10 mouse cellular contexts compared by ENCODE assay signal in genomic region chr1:78189501-78190345, GRCm38 (mm10). TPM values are rescaled to one million over a fixed set of nuclear protein-coding genes. Genes with fewer than 3 reads are reported as not detected.
DNase-seq lines count a peak whose midpoint lies in the region; ATAC-seq lines count a peak whose summit lies in the region.
"Had no signal": no experiment of that assay in that cellular context is flagged by ENCODE, and none has a peak within 500 bp of the region (broad histone marks: within the 10 kb centered on the region; RNA-seq: fewer than 3 reads in every experiment).

No protein-coding gene starts in this region.

- no peak for DNase-seq in kidney, postnatal 10 days
- DNase-seq in embryo, embryonic 10 days (ENCODE audit: low spot score): peak; percentile 79
- no peak for DNase-seq in layer of hippocampus, postnatal 10 days (ENCODE audit: low spot score in 2 of 2)
- DNase-seq in gastrocnemius, postnatal 4 days (ENCODE audit: low spot score in 2 of 2): no peak
- DNase-seq in adrenal gland, adult (ENCODE audit: inconsistent age in 2 of 2, low spot score in 1 of 2): no peak

- WGBS in kidney, embryonic 16.5 days: under 1% methylated on average over 46 of the region's 47 CpGs
- under 1% methylated on average over 39 of the region's 47 CpGs for WGBS in hindbrain, embryonic 15.5 days
- WGBS in neural tube, embryonic 12.5 days: under 1% methylated on average over 47 of the region's 47 CpGs

- no peak overlapping the region for H3K9ac ChIP-seq in kidney, embryonic 16.5 days (replicated peaks; ENCODE audit: low read length)
- H3K9ac ChIP-seq in hindbrain, embryonic 15.5 days: 0 out of 2 replicates have a peak overlapping the region, but pooled peaks have one; percentile 22
- H3K9ac ChIP-seq in neural tube, embryonic 12.5 days: peak overlapping the region; percentile 73

- no peaks in the 10 kb centered on the region for H3K9me3 ChIP-seq in kidney, embryonic 16.5 days (ENCODE audit: low read length)
- no peaks in the 10 kb centered on the region for H3K9me3 ChIP-seq in hindbrain, embryonic 15.5 days
- no peaks in the 10 kb centered on the region for H3K9me3 ChIP-seq in neural tube, embryonic 12.5 days

- H3K36me3 ChIP-seq in kidney, embryonic 16.5 days (ENCODE audit: insufficient read depth, low read length): no peaks in the 10 kb centered on the region
- no peaks in the 10 kb centered on the region for H3K36me3 ChIP-seq in hindbrain, embryonic 15.5 days
- no peaks in the 10 kb centered on the region for H3K36me3 ChIP-seq in neural tube, embryonic 12.5 days

- H3K4me3 ChIP-seq in kidney, embryonic 16.5 days (ENCODE audit: low read length): peak overlapping the region; percentile 24
- peak overlapping the region; percentile 41 for H3K4me3 ChIP-seq in hindbrain, embryonic 15.5 days
- H3K4me3 ChIP-seq in neural tube, embryonic 12.5 days: peak overlapping the region; percentile 44
- H3K4me3 ChIP-seq: erythroblast, embryonic 14.5 days had no signal

- H3K27ac ChIP-seq in kidney, embryonic 16.5 days (ENCODE audit: low read length): no peak overlapping the region
- H3K27ac ChIP-seq in hindbrain, embryonic 15.5 days (replicated peaks): peak overlapping the region; percentile 78
- H3K27ac ChIP-seq in neural tube, embryonic 12.5 days: peak overlapping the region; percentile 86

- ATAC-seq in kidney, embryonic 16.5 days (ENCODE audit: low FRiP score, low TSS enrichment): peak; percentile 37; the same call in 1 of the 2 replicates
- peak; percentile 67 for ATAC-seq in hindbrain, embryonic 15.5 days (ENCODE audit: low FRiP score, low read depth)
- ATAC-seq in neural tube, embryonic 12.5 days (ENCODE audit: low FRiP score, low read depth): peak; percentile 59

- peaks cover 95% of the 10 kb centered on the region for H3K27me3 ChIP-seq in kidney, embryonic 16.5 days (ENCODE audit: insufficient read depth, low read length)
- H3K27me3 ChIP-seq in hindbrain, embryonic 15.5 days: peaks cover 44% of the 10 kb centered on the region
- H3K27me3 ChIP-seq in neural tube, embryonic 12.5 days (replicated peaks): peaks cover 49% of the 10 kb centered on the region

- H3K4me2 ChIP-seq in kidney, embryonic 16.5 days (replicated peaks; ENCODE audit: low read depth, low read length): peak overlapping the region; percentile 43
- peak overlapping the region; percentile 66 for H3K4me2 ChIP-seq in hindbrain, embryonic 15.5 days
- peak overlapping the region; percentile 81 for H3K4me2 ChIP-seq in neural tube, embryonic 12.5 days (replicated peaks)

- H3K4me1 ChIP-seq in kidney, embryonic 16.5 days (ENCODE audit: insufficient read depth, low read length): peaks cover 17% of the 10 kb centered on the region
- peaks cover 6% of the 10 kb centered on the region for H3K4me1 ChIP-seq in hindbrain, embryonic 15.5 days (replicated peaks)
- H3K4me1 ChIP-seq in neural tube, embryonic 12.5 days: peaks cover 31% of the 10 kb centered on the region

RNA-seq across cellular contexts. Expression of gene Pax3, which starts 7.2 kb away (rescaled TPM):
- 0.05 TPM in 1 of 2 replicates, not detected in the other for polyA plus RNA-seq in kidney, embryonic 16.5 days (2015; fragmentation: Nextera tagmentation; extraction: Ambion mirVana)
- 14.0 and 16.3 TPM in 2 replicates for polyA plus RNA-seq in hindbrain, embryonic 15.5 days (2015; fragmentation: Nextera tagmentation; extraction: Ambion mirVana)
- 44.6 and 45.4 TPM in 2 replicates for polyA plus RNA-seq in neural tube, embryonic 12.5 days (2016; fragmentation: Nextera tagmentation; extraction: Ambion mirVana)
- under 1 TPM in 1 of 2 experiments, not detected in 1; 0.11 TPM for total RNA-seq in layer of hippocampus, postnatal 10 days (2021)
- under 1 TPM in 1 of 2 experiments, not detected in 1; 0.13 TPM for total RNA-seq in gastrocnemius, postnatal 4 days (2021)
- total RNA-seq: left cerebral cortex, postnatal 25 days had no signal
- polyA plus RNA-seq: erythroblast, embryonic 14.5 days had no signal

Comparison
In these comparisons a context has a peak if more than half of its experiments do, and no peak if none do; other contexts are left out.
1. RNA of gene Pax3, which starts 7.2 kb away (polyA plus RNA-seq): 44.6 to 45.4 TPM in neural tube, embryonic 12.5 days and 14.0 to 16.3 TPM in hindbrain, embryonic 15.5 days; 0.05 TPM in kidney, embryonic 16.5 days; every median in the first group is over 10 times any median in the second.
2. Peak in every context shown above with its lines, with median percentiles within 50 percentile points of each other: ATAC-seq, H3K4me2 ChIP-seq and H3K4me3 ChIP-seq.